Mouse (Mus musculus) spleen, adult 2 months (tissue): Measurements from ENCODE around the gene Vps37b. TPM values are rescaled to one million over a fixed set of nuclear protein-coding genes. Genes with fewer than 3 reads are reported as not detected.

Experiments used
- DNase-seq, 2 experiments: peaks; one replicate each; pipeline versions ENCODE4 v3.0.0 to v3.0.0-alpha.2; 2012 to 2021; ENCODE audit warnings: low spot score in 2 of 2, low read depth in 1 of 2
- H3K27ac ChIP-seq: fragments of 200-500 bp; 2 replicates; pipeline ENCODE4 v1.5.1; 2012; ENCODE audit warnings: low read length, inconsistent platforms; ENCODE audit not compliant: insufficient read depth
- H3K27me3 ChIP-seq: fragments of 200-500 bp; 2 replicates; pipeline ENCODE4 v1.6.1; 2012; ENCODE audit warnings: mild to moderate bottlenecking, moderate library complexity, low read length, inconsistent platforms; ENCODE audit not compliant: control insufficient read depth, insufficient read depth
- H3K36me3 ChIP-seq: fragments of 200-500 bp; 2 replicates; pipeline ENCODE4 v1.6.1; 2012; ENCODE audit warnings: mild to moderate bottlenecking, low read length, inconsistent platforms; ENCODE audit not compliant: control insufficient read depth, insufficient read depth
- H3K4me1 ChIP-seq: fragments of 200-500 bp; 2 replicates; pipeline ENCODE4 v1.6.1; 2011; ENCODE audit warnings: inconsistent platforms; ENCODE audit not compliant: control insufficient read depth, insufficient read depth, insufficient read length
- H3K4me3 ChIP-seq: fragments of 200-500 bp; 2 replicates; pipeline ENCODE4 v1.5.1; 2011; ENCODE audit warnings: mild to moderate bottlenecking, inconsistent platforms; ENCODE audit not compliant: insufficient read depth, insufficient read length; ENCODE audit errors: extremely low read depth
- CTCF ChIP-seq: fragments of 200-500 bp; IDR thresholded peaks from 2 replicates; pipeline ENCODE4 v1.5.1; 2011; ENCODE audit warnings: mild to moderate bottlenecking, inconsistent platforms; ENCODE audit not compliant: insufficient read depth, insufficient read length, insufficient replicate concordance; ENCODE audit errors: extremely low read depth
- POLR2A ChIP-seq: fragments of 200-500 bp; IDR thresholded peaks from 2 replicates; pipeline ENCODE4 v1.6.1; 2011; ENCODE audit warnings: low read depth, low read length, inconsistent platforms
- WGBS: fragments of 180-500 bp; shearing (Covaris S2); methylation state at CpG from one replicate; pipeline ENCODE4 v1.1.7; 2018; 5-methylcytosine and 5-hydroxymethylcytosine counted together
- polyA plus RNA-seq: library from polyadenylated mRNA; depleted of rRNA; stranded (reverse); fragments of >200 nt; gene quantifications from 2 replicates; pipeline ENCODE4 v1.2.3, GENCODE M21; 2012

Gene Vps37b
- polyA plus RNA-seq, 1 experiment, result 58.1 TPM

GRCm38 (mm10) chr5:123992794-123993193 lies 39.3 kb downstream of the Vps37b start:
- DNase-seq, result peak in 1 of 2 experiments; percentile 83
- Histone ChIP-seq H3K36me3 (peaks cover 39% of the 10 kb centered on the region), H3K27me3 (no peaks in the 10 kb centered on the region), H3K4me1 (peaks cover 9% of the 10 kb centered on the region; the same call in 1 of the 2 replicates), H3K27ac (no peak overlapping the region), H3K4me3 (no peak overlapping the region)
- 48% methylated on average over 5 of the region's 5 CpGs for WGBS
- TF ChIP-seq POLR2A, result no peak
- TF ChIP-seq CTCF, result peak; percentile 84; the same call in 1 of the 2 replicates

DNA sequence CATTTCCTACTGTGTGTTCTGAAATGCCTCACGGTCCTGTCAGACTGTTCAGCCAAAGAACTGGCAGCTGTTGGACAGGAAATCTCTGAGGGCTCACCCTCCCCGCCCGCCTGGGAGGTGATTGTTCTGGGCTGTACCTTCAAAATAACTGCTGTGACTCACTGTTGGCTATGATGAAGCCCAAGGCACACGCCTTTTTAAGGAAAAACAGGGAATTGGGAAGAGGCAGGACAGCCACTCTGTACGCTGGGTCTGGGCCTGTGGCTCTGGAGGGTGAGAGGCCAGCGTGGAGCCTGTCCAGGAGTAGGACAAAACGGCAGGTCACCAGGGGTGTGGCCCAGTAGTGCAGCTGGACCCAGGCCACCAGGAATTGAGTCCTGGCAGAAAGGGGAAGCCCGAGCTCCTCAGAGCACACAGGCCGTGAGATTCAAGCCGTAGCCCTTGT lies 39.9 kb downstream of the Vps37b start:
- H3K27ac ChIP-seq, result peak overlapping the region; percentile 10; the same call in 1 of the 2 replicates
- WGBS, result 55% methylated on average over 10 of the region's 10 CpGs
- no peak for DNase-seq

GRCm38 (mm10) chr5:123991321-123991720 lies 40.7 kb downstream of the Vps37b start:
- no peak for DNase-seq
- no peak overlapping the region for H3K4me3 ChIP-seq
- H3K4me1 ChIP-seq, result peaks cover 9% of the 10 kb centered on the region; the same call in 1 of the 2 replicates
- peaks cover 25% of the 10 kb centered on the region for H3K36me3 ChIP-seq
- H3K27ac ChIP-seq, result no peak overlapping the region
- H3K27me3 ChIP-seq, result no peaks in the 10 kb centered on the region
- WGBS, result 89% methylated on average over 6 of the region's 6 CpGs
- TF ChIP-seq POLR2A (no peak), CTCF (no peak)

More for the DNA sequence above, 39.9 kb downstream of the Vps37b start:
- Histone ChIP-seq H3K4me3 (no peak overlapping the region), H3K36me3 (peaks cover 34% of the 10 kb centered on the region), H3K27me3 (no peaks in the 10 kb centered on the region), H3K4me1 (peaks cover 9% of the 10 kb centered on the region; the same call in 1 of the 2 replicates)
- TF ChIP-seq CTCF (no peak), POLR2A (no peak)

DNA sequence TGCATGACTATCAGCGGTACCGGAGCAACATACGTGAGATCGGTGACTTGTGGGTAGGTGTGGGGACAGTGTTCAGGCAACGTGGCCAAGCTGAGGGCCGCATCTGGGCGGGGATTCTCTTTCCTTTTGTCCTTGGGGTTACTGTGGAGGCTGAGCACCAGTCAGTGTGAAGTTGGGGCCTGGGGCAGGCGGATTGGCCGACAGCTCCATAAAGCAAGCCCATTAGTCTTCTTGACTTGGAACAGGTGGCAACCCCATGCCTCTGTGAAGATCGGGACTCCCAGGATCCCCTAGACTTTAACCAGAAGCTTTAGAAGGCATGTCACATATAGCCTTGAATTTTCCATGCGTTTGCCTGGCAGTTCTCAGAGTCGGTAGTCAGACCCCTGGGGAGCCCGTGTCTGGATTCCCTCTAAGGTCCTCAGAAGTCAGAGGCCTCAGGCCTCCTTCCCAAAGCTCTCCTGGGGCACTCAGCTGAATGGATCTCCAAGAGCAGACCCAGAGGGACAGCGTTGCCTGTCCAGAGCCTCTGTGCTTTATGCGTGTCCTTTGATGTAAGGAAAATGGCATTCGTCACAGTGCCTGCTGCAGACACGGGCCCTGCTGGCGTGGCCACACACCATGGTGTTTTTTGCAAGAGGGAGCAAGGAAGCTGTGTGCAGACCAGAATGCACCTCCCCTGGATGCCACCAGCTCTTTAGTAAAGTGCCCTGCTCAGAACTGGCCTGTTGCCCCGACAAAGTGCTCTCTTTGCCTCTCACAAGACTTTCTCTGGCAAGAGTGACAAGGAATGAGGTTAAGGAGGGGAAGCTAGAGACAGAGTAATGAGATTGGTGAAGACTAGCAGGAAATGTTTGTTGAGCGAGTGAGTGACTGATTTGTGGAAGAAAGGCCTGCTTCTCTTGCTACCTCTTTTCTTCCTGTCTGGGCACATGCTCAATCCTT lies 41.9 kb downstream of the Vps37b start:
- TF ChIP-seq POLR2A, result no peak
- TF ChIP-seq CTCF, result no peak
- DNase-seq, result no peak
- H3K4me1 ChIP-seq, result peaks cover 11% of the 10 kb centered on the region; the same call in 1 of the 2 replicates
- WGBS, result 89% methylated on average over 20 of the region's 20 CpGs
- H3K27ac ChIP-seq, result no peak overlapping the region
- peaks cover 22% of the 10 kb centered on the region for H3K36me3 ChIP-seq
- H3K4me3 ChIP-seq, result no peak overlapping the region
- H3K27me3 ChIP-seq, result no peaks in the 10 kb centered on the region

GRCm38 (mm10) chr5:123987511-123987910 lies 44.6 kb downstream of the Vps37b start:
- H3K27me3 ChIP-seq, result no peaks in the 10 kb centered on the region
- DNase-seq, result no peak
- no peak overlapping the region for H3K4me3 ChIP-seq
- 89% methylated on average over 4 of the region's 4 CpGs for WGBS
- TF ChIP-seq POLR2A, result no peak
- H3K36me3 ChIP-seq, result peaks cover 23% of the 10 kb centered on the region
- H3K4me1 ChIP-seq, result peaks cover 20% of the 10 kb centered on the region; the same call in 1 of the 2 replicates
- no peak overlapping the region for H3K27ac ChIP-seq

- 80% methylated on average over 2 of the region's 2 CpGs for WGBS
- peaks cover 22% of the 10 kb centered on the region for H3K36me3 ChIP-seq
- peaks cover 20% of the 10 kb centered on the region; the same call in 1 of the 2 replicates for H3K4me1 ChIP-seq
- H3K27me3 ChIP-seq, result no peaks in the 10 kb centered on the region
- DNase-seq, result no peak
- H3K27ac ChIP-seq, result no peak overlapping the region
- TF ChIP-seq POLR2A (no peak), CTCF (no peak)
- no peak overlapping the region for H3K4me3 ChIP-seq
Measured at GRCm38 (mm10) chr5:123986925-123987324, 45.1 kb downstream of the Vps37b start.
